Mouse (Mus musculus) central nervous system, embryonic 11.5 days (tissue): ENCODE measurements around the gene Krt78. TPM values are rescaled to one million over a fixed set of nuclear protein-coding genes. Genes with fewer than 3 reads are reported as not detected.

Source experiments
- polyA plus RNA-seq: library from polyadenylated mRNA; depleted of rRNA; stranded (reverse); fragments of >200 nt; gene quantifications from 2 replicates; pipeline ENCODE4 v1.2.3, GENCODE M21; 2012; rRNA removed

Krt78 gene
- 0.01 TPM in 1 of 2 replicates, not detected in the other for polyA plus RNA-seq

DNA sequence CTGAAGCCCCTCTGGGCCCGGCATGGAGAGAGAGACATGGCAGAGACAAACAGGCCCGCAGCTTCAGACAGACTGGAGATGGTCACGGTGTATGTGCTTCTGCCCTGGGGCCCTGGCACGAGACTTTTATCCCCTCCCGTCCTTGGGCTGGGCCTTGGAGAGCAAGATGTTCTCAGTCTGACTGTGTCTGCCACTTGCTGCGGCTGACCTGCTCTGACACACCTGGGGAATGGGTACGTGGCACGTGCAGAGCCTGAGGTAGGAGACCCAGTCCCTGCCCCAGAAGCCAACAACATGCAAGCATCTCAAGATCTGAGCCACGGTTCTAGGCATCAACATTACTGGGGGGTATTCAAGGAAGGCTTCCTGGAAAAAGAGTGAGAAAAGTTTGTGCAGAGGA lies at the start of gene Krt78:
Gene Krt78 (minus strand): TSS at position 101 of the 400 bp plus-strand sequence.

DNA sequence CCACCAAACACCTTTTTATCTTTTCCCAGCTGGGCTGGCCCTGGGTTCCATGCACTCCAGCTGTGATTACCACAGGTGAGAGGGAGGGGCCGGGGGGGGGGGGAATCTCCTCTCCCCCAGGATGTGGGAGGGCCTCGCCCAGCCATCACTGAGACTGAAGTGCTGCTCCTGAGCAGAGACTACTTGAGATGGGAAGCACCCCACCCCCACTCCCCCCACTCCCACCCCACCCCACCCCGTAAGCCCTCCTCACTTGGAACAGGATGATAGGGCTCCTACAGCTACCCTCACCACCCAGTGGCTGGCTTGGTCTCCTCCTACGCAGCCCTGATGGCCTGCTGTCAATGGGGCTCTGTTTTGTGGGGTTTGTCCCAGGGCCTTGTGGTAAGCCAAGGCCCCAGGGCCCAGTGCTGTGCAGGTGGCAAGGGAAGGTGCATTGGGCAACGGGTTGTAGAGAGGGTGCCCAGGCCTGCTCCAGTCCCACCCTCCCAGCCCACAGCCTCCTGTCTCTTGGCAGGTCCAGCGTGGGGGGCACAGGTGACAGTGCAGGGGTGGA lies 13.7 kb downstream of the Krt78 start, which contains the start of gene Krt79:
Gene Krt79 (minus strand): TSS at position 51 of the 556 bp plus-strand sequence.

GRCm38 (mm10) chr15:101924635-101925034 lies 29.5 kb downstream of the Krt78 start, which contains the start of gene Krt4:
Gene Krt4 (minus strand): TSS chr15:101924735.

Other genes with a start within 250 kb of the Krt78 start
- gene Krt5, start 241.4 kb downstream of the Krt78 start, polyA plus RNA-seq = 3.2 and 10.1 TPM in 2 replicates
- not detected in 2 replicates for gene Krt71, start 211.2 kb downstream of the Krt78 start, polyA plus RNA-seq
- gene Krt72, start 167.8 kb downstream of the Krt78 start, polyA plus RNA-seq = not detected in 2 replicates
- 0.09 and 0.19 TPM in 2 replicates for gene Krt73, start 151.9 kb downstream of the Krt78 start, polyA plus RNA-seq
- 0.01 and 0.04 TPM in 2 replicates for gene Krt2, start 136.1 kb downstream of the Krt78 start, polyA plus RNA-seq
- gene Krt1, start 103.5 kb downstream of the Krt78 start, polyA plus RNA-seq = 1.5 and 1.8 TPM in 2 replicates
- not detected in 2 replicates for gene Krt77, start 84.6 kb downstream of the Krt78 start, polyA plus RNA-seq
- 0.02 TPM in 1 of 2 replicates, not detected in the other for gene Krt76, start 61.4 kb downstream of the Krt78 start, polyA plus RNA-seq
- gene Krt4, start 29.6 kb downstream of the Krt78 start, polyA plus RNA-seq = not detected in 2 replicates
- 0.05 and 0.12 TPM in 2 replicates for gene Krt79, start 14.0 kb downstream of the Krt78 start, polyA plus RNA-seq
- 11.0 and 13.8 TPM in 2 replicates for gene Krt8, start 50.2 kb upstream of the Krt78 start, polyA plus RNA-seq
- gene Krt18, start 73.9 kb upstream of the Krt78 start, polyA plus RNA-seq = 11.5 and 12.7 TPM in 2 replicates
- gene Eif4b, start 119.5 kb upstream of the Krt78 start, polyA plus RNA-seq = 205 and 236 TPM in 2 replicates
- 11.3 and 23.8 TPM in 2 replicates for gene Tns2, start 146.1 kb upstream of the Krt78 start, polyA plus RNA-seq
- gene Spryd3, start 181.9 kb upstream of the Krt78 start, polyA plus RNA-seq = 21.5 and 22.7 TPM in 2 replicates
- gene Igfbp6, start 190.1 kb upstream of the Krt78 start, polyA plus RNA-seq = 0.30 and 0.66 TPM in 2 replicates
- 1.5 and 3.2 TPM in 2 replicates for gene Soat2, start 196.2 kb upstream of the Krt78 start, polyA plus RNA-seq
- 108 and 110 TPM in 2 replicates for gene Zfp740, start 249.0 kb upstream of the Krt78 start, polyA plus RNA-seq